Mouse (Mus musculus): ENCODE measurements around the gene Tma7. TPM values are rescaled to one million over a fixed set of nuclear protein-coding genes. Genes with fewer than 3 reads are reported as not detected.
A peak's percentile ranks its signal among the peaks of the same experiment; 100 is the strongest.

The Tma7 gene
- total RNA-seq, 2 experiments from 2014 or later: 331 to 333 TPM

GRCm38 (mm10) chr9:109073661-109074573, 8.5 kb downstream of the Tma7 start, which contains the start of gene Atrip:
Gene Atrip (minus strand): TSS chr9:109074124.
- peak; percentile 93 to 94 for DNase-seq (ENCODE audit: low spot score in 2 of 2)

GRCm38 (mm10) chr9:109068095-109068735, 14.2 kb downstream of the Tma7 start:
- DNase-seq (ENCODE audit: low spot score in 2 of 2): no peak

- no peak for DNase-seq (ENCODE audit: low spot score in 2 of 2)
Observed at GRCm38 (mm10) chr9:109060898-109061295, 21.5 kb downstream of the Tma7 start.

DNA sequence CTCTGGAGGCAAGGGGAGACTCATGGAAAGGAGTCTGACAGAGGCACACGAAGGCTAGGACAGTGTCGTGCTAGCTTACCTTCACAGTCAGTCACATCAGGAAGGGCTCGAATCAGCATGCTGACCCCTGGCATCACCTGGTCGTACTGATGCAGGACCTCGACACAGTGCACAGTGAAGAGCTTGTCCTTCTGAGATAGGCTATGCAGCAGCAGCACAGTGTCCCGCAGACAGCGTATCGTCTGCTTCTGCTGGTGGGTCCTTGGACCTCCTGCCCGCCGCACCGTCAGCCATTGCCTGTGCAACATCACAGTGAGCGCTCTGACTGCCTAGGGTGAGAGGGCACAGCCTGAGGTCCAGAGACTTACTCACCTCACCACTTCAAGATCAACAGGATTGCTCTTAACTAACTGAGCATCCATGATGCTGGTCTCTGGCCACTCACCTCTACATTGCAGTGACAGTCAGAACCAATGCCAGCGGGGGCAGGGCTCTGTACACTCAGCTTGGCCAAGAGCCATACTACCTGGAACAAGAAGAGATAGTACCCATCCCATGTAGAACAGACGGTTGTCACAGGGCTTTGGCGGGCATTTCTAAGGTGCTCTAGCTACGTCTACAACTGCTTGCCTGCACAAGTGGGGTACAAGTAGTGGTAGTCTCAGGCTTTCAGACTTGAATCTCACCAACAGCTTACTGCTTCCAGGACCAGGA, 22.0 kb downstream of the Tma7 start:
- peak in 1 of 2 experiments; percentile 42 for DNase-seq (ENCODE audit: low spot score in 2 of 2)

DNA sequence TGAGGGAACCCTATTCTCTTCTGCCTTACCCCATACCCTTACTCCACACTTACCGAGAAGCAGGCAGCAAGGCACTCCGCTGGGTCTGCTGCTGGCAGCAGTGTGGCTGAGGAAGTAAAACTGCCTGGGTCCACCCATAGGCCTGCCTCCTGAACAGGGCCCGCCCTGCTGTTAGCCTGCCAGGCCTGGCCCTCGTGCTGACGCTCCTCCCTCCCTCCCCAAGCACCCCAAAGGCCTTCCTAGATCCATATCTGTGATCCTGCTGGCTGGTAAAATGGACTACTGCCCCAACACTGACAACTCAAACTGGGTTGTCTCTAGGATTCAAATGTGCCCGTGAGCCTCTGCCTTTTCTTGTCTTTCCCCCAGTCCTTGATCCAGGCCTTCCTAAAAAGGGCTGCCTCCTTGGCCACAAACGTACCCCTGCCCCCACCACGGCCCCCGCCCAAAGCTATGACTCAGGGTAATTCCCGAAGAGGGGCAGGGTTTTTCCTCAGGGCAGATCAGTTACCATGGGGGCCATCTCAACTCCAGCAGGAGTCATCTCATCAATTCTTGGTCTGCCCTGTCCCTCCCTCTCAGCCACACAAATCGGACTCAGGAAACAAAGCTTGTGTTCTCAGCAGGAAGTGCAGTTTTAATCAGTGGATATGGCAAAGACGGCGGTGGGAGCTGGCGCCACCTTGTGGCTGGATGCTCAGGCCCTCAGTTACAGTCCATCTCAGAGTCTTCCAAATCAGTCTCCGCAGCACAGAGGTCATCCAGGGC, 23.1 kb downstream of the Tma7 start, which contains the start of gene Trex1:
Gene Trex1 (minus strand): TSS at position 599 of the 768 bp plus-strand sequence.
- DNase-seq (ENCODE audit: low spot score in 2 of 2): peak; percentile 88 to 93

DNA sequence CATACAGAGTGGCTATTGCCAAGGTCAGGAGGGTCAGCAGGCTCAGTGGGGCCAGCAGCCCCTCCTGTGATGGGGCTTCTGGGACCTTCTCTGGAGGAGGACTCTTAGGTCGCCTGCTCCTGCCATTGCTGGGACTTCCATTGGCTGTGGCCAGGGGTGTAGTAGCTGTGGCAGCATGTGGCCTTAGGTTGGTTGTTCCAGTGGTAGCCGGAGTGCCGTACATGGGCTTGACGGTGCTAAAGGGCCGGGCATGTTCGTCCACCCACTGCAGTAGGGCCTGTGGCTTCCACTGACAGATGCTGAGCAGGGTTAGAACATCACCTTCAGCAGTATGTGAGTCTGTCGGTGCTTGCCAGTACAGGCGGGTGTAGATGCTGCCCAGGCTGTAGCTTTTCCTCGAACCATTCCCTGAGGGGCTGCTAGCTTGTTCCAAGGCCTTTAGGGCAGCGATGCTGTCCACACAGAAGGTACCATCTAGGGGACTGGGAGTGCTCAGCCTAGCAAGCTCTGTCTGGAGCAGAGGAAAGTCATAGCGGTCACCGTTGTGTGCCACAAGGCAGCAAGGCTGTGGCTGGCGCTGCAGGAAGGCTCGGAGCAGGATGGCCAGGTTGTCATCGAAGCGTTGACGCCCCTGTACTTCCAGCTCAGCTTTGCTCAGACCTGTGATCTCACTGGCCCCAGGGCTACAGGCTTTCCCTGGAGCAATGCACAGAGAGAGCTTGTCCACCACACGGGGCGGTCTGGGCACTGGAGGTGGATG, 24.2 kb downstream of the Tma7 start:
- no peak for DNase-seq (ENCODE audit: low spot score in 2 of 2)

GRCm38 (mm10) chr9:109057543-109057942, 24.8 kb downstream of the Tma7 start:
- DNase-seq (ENCODE audit: low spot score in 2 of 2): no peak

DNA sequence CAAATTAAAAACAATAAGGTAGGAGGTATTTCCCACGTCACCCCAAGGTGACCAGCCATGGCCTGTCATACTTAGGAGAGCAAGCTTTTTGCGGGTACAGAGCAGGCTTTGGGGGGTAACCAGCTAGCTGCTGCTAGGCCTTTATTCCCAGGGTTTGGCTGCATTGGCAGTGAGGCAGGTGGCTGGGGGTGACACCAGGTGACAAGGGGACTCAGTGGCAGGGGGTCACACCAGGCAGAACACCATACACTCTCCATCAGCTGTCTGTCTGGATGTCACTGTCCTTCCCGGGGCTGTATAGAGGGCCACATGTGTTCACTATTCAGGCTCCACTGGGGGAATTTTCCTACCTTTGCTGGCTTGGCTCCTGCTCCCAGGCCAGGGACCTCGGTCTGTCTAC, 25.5 kb downstream of the Tma7 start:
- no peak for DNase-seq (ENCODE audit: low spot score in 2 of 2)

GRCm38 (mm10) chr9:109056081-109056690, 26.2 kb downstream of the Tma7 start:
- no peak for DNase-seq (ENCODE audit: low spot score in 2 of 2)

DNA sequence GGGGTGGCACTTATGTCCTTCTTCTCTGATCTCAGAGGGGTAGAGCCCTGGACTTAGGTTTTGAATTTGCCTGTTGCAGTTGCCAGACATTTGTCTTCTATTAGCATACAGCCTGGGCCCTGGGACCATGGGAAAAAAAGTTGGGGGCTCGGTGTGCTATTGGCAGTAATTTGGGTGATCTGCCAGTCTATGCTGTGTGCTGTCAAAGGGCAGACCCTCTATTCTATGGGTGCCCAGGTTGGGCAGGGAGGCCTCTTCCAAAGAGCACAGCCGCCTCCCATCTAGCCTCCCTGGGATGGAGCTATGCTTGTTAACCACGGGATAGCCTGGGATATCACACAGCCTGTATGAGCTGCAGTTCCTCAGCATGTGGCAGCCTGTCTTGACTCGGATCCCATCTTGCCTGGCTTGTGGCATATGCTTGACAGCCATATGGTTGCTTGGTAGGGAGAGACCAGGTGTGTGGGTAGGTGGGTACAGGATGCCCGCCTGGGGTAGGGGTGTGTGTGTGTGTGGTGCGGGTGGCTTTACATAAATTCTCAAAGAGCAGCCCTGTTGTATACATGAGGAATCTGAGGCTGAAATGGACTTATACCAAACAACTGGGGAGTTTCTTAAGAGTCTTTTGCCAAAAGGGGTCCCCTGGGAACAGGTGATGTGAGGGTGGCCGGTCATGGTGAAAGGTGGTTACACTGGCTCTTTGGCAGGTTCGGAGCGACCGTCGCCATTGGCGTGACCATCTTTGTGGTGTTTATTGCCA, 26.9 kb downstream of the Tma7 start:
- DNase-seq (ENCODE audit: low spot score in 2 of 2): no peak

- DNase-seq (ENCODE audit: low spot score in 2 of 2): peak; percentile 48 to 64
Observed at GRCm38 (mm10) chr9:109054712-109055111, 27.7 kb downstream of the Tma7 start.

- DNase-seq (ENCODE audit: low spot score in 2 of 2): no peak
Observed at GRCm38 (mm10) chr9:109053851-109054250, 28.5 kb downstream of the Tma7 start.

GRCm38 (mm10) chr9:109053366-109053765, 29.0 kb downstream of the Tma7 start:
- DNase-seq (ENCODE audit: low spot score in 2 of 2): no peak

DNA sequence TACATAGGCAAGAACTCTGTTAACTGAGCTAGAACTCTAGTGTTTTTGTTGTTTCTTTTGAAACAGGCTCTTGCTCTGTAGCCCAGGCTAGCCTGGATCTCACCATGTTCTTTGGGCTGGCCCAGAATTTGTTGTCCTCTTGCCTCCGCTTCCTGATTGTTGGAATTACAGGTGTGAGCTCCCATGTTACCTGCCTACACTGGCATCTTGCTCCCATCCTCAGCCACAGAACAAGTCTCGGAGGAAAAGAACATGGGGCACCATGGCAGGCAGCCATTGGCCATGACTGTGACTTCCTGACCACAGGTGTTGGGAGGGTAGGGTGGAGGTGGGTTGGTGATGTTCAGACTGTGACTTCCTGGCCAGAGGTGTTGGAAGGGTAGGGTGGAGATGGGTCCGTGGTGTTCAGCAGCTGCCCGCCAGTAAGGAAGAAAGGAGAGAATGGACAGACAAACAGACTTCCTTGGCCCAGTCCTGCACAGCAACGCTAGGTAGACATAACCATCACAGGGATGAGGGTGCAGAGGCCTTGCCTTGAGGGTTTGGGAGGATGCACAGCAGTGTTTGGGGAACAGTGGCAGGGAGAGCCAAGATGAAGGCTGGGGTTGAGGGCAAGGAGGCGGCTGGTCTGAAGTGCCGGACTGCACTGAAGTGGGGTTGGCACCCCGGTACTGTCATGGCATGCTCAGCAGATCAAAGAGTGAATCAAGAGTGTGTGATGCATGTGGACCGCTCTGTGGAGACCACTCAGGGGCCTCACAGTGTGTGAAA, 29.7 kb downstream of the Tma7 start:
- no peak for DNase-seq (ENCODE audit: low spot score in 2 of 2)

- DNase-seq (ENCODE audit: low spot score in 2 of 2): no peak
Observed at GRCm38 (mm10) chr9:109051651-109052489, 30.5 kb downstream of the Tma7 start.

- no peak for DNase-seq (ENCODE audit: low spot score in 2 of 2)
Observed at GRCm38 (mm10) chr9:109051011-109051501, 31.3 kb downstream of the Tma7 start.

DNA sequence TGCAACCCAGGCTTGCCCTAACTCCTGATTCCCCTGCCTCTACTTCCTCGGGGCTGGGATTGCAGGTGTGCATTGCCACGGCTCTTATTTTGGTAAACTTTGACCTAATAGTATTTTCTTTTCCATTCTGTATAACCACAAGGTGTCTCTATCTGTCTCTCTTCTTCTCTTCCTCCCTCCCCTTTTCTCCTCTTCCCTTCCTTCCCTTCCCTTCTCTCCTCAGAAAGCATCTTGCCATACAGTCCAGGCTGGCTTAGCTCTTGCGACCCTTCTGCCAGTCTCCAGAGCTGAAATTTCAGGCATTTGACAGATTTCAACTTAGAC, 31.8 kb downstream of the Tma7 start:
- no peak for DNase-seq (ENCODE audit: low spot score in 2 of 2)

All from layer of hippocampus, postnatal 10 days (tissue).